Mouse (Mus musculus): ENCODE results near the gene Grrp1. TPM values are rescaled to one million over a fixed set of nuclear protein-coding genes. Genes with fewer than 3 reads are reported as not detected.

The Grrp1 gene
- polyA plus RNA-seq, 1 experiment from 2014 or later = 9.2 TPM

GRCm38 (mm10) chr4:134206488-134207053 is 47.3 kb downstream of the Grrp1 start:
- 57% methylated on average over 6 of the region's 6 CpGs for WGBS
- DNase-seq (ENCODE audit: low spot score) = no peak
- 0 out of 2 replicates have a peak, but pooled peaks cover 3% of the 10 kb centered on the region for H3K4me1 ChIP-seq
- 0 out of 2 replicates have a peak, but pooled peaks cover 8% of the 10 kb centered on the region for H3K27me3 ChIP-seq (ENCODE audit: low read depth, poor library complexity, severe bottlenecking)
- no peaks in the 10 kb centered on the region for H3K9me3 ChIP-seq (replicated peaks)
- H3K27ac ChIP-seq = no peak overlapping the region
- no peak overlapping the region for H3K4me3 ChIP-seq
- no peaks in the 10 kb centered on the region for H3K36me3 ChIP-seq

GRCm38 (mm10) chr4:134203340-134203896 is 50.5 kb downstream of the Grrp1 start:
- no peak overlapping the region for H3K4me3 ChIP-seq
- H3K27ac ChIP-seq = no peak overlapping the region
- no peaks in the 10 kb centered on the region for H3K9me3 ChIP-seq (replicated peaks)
- H3K36me3 ChIP-seq = no peaks in the 10 kb centered on the region
- H3K4me1 ChIP-seq = 0 out of 2 replicates have a peak, but pooled peaks cover 3% of the 10 kb centered on the region
- DNase-seq (ENCODE audit: low spot score) = no peak
- 0 out of 2 replicates have a peak, but pooled peaks cover under 1% of the 10 kb centered on the region for H3K27me3 ChIP-seq (ENCODE audit: low read depth, poor library complexity, severe bottlenecking)
- 87% methylated on average over 17 of the region's 17 CpGs for WGBS

DNA sequence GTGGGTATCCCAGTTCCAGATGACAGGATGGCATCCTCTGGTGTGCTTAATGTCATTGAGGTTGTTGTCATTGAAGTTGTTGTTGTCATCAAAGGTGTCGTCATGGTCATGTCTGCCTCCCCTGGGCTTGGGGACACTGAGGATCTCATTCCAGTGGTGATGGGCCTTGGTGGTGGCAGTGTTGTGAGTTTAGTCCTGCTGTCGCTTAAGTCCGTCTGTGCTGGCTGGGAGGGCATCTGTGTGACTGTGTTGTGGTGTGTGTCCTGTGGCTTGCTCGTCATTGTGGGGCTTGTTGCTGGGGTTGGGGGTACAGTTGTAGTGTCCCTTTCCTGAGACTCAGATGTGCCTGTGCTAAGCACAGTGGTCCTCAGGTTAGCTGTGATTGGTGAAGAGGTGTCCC is 51.0 kb downstream of the Grrp1 start, which contains the start of gene Gm7534:
Gene Gm7534 (minus strand): TSS at position 101 of the 400 bp plus-strand sequence.
- WGBS = 95% methylated on average over 4 of the region's 4 CpGs
- DNase-seq (ENCODE audit: low spot score) = no peak
- H3K36me3 ChIP-seq = no peaks in the 10 kb centered on the region
- no peaks in the 10 kb centered on the region for H3K9me3 ChIP-seq (replicated peaks)
- H3K4me3 ChIP-seq = no peak within 1 kb of the TSS
- H3K27me3 ChIP-seq (ENCODE audit: low read depth, poor library complexity, severe bottlenecking) = no peaks in the 10 kb centered on the region
- 0 out of 2 replicates have a peak, but pooled peaks cover 3% of the 10 kb centered on the region for H3K4me1 ChIP-seq
- no peak within 1 kb of the TSS for H3K27ac ChIP-seq

Other genes with a start within 250 kb of the Grrp1 start
- 16.7 and 46.5 TPM in 2 replicates for gene Lin28a, start 235.3 kb downstream of the Grrp1 start, polyA plus RNA-seq (2016; fragmentation: Nextera tagmentation; extraction: Ambion mirVana)
- gene Zfp683, start 200.3 kb downstream of the Grrp1 start, polyA plus RNA-seq (2016; fragmentation: Nextera tagmentation; extraction: Ambion mirVana) = not detected in 2 replicates
- 3.5 and 4.4 TPM in 2 replicates for gene Crybg2, start 193.3 kb downstream of the Grrp1 start, polyA plus RNA-seq (2016; fragmentation: Nextera tagmentation; extraction: Ambion mirVana)
- 2.4 and 3.9 TPM in 2 replicates for gene Cd52, start 159.0 kb downstream of the Grrp1 start, polyA plus RNA-seq (2016; fragmentation: Nextera tagmentation; extraction: Ambion mirVana)
- gene Ubxn11, start 151.5 kb downstream of the Grrp1 start, polyA plus RNA-seq (2016; fragmentation: Nextera tagmentation; extraction: Ambion mirVana) = 5.1 and 6.5 TPM in 2 replicates
- gene Sh3bgrl3, start 125.3 kb downstream of the Grrp1 start, polyA plus RNA-seq (2016; fragmentation: Nextera tagmentation; extraction: Ambion mirVana) = 280 and 308 TPM in 2 replicates
- gene Cep85, start 67.0 kb downstream of the Grrp1 start, polyA plus RNA-seq (2016; fragmentation: Nextera tagmentation; extraction: Ambion mirVana) = 27.1 and 29.1 TPM in 2 replicates
- not detected in 2 replicates for gene Gm7534, start 51.1 kb downstream of the Grrp1 start, polyA plus RNA-seq (2016; fragmentation: Nextera tagmentation; extraction: Ambion mirVana)
- not detected in 2 replicates for gene Catsper4, start 26.7 kb downstream of the Grrp1 start, polyA plus RNA-seq (2016; fragmentation: Nextera tagmentation; extraction: Ambion mirVana)
- gene Cnksr1, start 15.7 kb downstream of the Grrp1 start, polyA plus RNA-seq (2016; fragmentation: Nextera tagmentation; extraction: Ambion mirVana) = 0.76 and 1.1 TPM in 2 replicates
- gene E130218I03Rik, start 10.4 kb downstream of the Grrp1 start, polyA plus RNA-seq (2016; fragmentation: Nextera tagmentation; extraction: Ambion mirVana) = 0.60 and 0.79 TPM in 2 replicates
- 19.0 and 23.5 TPM in 2 replicates for gene Zfp593, start 8.5 kb downstream of the Grrp1 start, polyA plus RNA-seq (2016; fragmentation: Nextera tagmentation; extraction: Ambion mirVana)
- not detected in 2 replicates for gene Gm30191, start 7.2 kb downstream of the Grrp1 start, polyA plus RNA-seq (2016; fragmentation: Nextera tagmentation; extraction: Ambion mirVana)
- gene Pdik1l, start 33.8 kb upstream of the Grrp1 start, polyA plus RNA-seq (2016; fragmentation: Nextera tagmentation; extraction: Ambion mirVana) = 13.9 and 19.6 TPM in 2 replicates
- gene Trim63, start 61.0 kb upstream of the Grrp1 start, polyA plus RNA-seq (2016; fragmentation: Nextera tagmentation; extraction: Ambion mirVana) = 0.30 and 0.95 TPM in 2 replicates
- gene Slc30a2, start 89.1 kb upstream of the Grrp1 start, polyA plus RNA-seq (2016; fragmentation: Nextera tagmentation; extraction: Ambion mirVana) = not detected in 2 replicates
- gene Extl1, start 129.7 kb upstream of the Grrp1 start, polyA plus RNA-seq (2016; fragmentation: Nextera tagmentation; extraction: Ambion mirVana) = 0.44 and 0.75 TPM in 2 replicates
- gene Pafah2, start 142.2 kb upstream of the Grrp1 start, polyA plus RNA-seq (2016; fragmentation: Nextera tagmentation; extraction: Ambion mirVana) = 8.1 and 8.6 TPM in 2 replicates
- gene Stmn1, start 214.2 kb upstream of the Grrp1 start, polyA plus RNA-seq (2016; fragmentation: Nextera tagmentation; extraction: Ambion mirVana) = 1,855 and 1,993 TPM in 2 replicates
- gene Paqr7, start 242.6 kb upstream of the Grrp1 start, polyA plus RNA-seq (2016; fragmentation: Nextera tagmentation; extraction: Ambion mirVana) = 1.2 TPM in 2 replicates